Mouse (Mus musculus): ENCODE measurements around the gene Anp32a. TPM values are rescaled to one million over a fixed set of nuclear protein-coding genes. Genes with fewer than 3 reads are reported as not detected.

Gene Anp32a
- 10 to 100 TPM; 66.9 to 86.5 TPM for total RNA-seq (2021)
- long read RNA-seq, experiment 1, transcript Anp32a-201 (7 exons, 2,113 nt) = major isoform, 10 of 13 reads
- long read RNA-seq, experiment 1, partial matches to known transcripts = 1 of 13 reads
- long read RNA-seq, experiment 1, other reads (novel, unspliced or antisense) = 1 of 13 reads
- long read RNA-seq, experiment 2, partial matches to known transcripts = 0 of 6 reads
- long read RNA-seq, experiment 2, other reads (novel, unspliced or antisense) = 3 of 6 reads

DNA sequence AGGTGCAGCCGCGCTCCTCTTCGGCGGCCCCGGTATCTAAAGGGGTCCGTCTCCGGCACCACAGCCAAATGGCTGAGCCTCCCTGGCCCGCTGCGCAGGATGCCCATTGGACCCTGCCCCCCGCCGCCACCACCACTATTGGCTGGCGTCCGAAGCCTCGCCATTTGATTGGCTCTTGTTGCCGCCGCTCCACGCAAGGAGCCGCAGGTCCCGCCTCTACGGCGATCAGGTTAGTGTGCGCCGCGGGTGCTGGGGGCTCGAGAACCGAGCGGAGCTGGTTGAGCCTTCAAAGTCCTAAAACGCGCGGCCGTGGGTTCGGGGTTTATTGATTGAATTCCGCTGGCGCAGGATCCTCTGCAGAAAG is at the start of gene Anp32a:
Anp32a (plus strand) TSS at position 171 of the 364 bp plus-strand sequence.
- peak; percentile 99 for DNase-seq (ENCODE audit: low spot score)

DNA sequence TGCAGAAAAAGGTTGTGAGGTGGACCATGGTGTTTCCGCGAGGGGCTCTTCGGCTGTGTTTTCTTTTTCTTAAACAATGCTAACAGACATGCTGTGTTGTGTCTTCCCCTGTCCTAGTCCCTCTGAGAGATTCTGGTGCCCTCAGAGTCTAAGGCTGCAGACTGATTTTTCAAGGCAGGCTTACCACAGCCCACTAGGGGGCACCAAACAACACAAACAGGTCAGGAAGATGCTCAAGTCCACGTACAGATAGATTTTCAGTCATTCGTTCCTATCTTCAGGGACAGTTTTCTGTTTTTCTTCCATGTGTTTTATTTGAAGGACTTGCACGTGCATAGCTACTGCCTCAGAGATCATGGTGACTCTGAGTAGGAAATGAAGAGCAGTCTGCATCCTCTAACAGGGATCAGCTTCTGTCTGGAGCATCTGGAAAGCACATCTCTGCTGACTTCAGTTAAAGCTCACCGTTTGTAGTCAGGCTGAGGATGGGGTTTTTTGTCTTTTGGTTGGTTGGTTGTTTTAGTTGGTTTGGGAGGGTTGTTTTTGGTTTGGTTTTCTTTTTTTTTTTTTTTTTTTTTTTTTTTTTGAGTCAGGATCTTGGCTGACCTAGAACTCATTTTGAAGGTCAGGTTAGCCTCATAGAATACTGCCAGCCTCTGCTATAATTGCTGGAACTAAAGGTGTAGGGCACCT is 45.9 kb upstream of the Anp32a start:
- peak; percentile 78 for DNase-seq (ENCODE audit: low spot score)

DNA sequence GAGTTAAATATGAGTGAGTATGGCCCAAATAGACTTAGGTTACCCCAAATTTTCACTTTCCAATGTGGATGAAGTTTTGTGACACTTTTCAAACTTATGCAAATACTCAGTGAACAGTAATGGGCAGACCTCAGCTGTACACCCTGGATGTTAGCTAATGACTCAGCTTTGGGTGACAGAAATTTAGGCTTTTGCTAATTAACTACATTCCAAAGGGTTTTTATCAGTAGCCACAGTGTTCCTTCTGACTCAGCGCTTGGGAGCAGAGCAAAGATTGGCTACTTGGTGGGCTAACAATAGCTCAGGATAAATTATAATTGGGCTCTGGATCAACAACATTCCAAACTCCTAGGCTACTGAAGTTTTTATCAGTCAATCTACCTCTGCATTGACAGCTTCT is 44.2 kb upstream of the Anp32a start:
- DNase-seq (ENCODE audit: low spot score) = no peak

DNA sequence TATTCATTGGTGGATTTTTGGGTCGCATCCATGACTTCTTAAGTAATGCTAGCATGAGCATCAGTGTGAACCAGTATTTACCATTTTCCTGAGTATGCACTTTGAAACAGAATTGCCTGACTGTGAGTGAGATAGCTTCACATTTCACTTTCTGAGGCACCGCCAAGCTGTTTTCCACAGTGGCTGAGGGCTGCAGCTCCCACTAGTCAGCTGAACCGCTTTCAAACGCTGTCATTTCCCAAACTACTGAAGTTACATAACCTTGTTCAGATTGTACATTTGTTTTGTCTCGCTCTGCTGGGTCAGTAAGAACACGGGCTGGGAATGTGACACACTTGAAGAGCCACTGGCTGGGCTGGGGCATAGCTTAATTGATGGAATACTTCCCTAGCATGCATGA is 25.5 kb upstream of the Anp32a start:
- no peak for DNase-seq (ENCODE audit: low spot score)

- no peak for DNase-seq (ENCODE audit: low spot score)
These were observed 22.4 kb upstream of the Anp32a start for GRCm38 (mm10) chr9:62318729-62319128.

DNA sequence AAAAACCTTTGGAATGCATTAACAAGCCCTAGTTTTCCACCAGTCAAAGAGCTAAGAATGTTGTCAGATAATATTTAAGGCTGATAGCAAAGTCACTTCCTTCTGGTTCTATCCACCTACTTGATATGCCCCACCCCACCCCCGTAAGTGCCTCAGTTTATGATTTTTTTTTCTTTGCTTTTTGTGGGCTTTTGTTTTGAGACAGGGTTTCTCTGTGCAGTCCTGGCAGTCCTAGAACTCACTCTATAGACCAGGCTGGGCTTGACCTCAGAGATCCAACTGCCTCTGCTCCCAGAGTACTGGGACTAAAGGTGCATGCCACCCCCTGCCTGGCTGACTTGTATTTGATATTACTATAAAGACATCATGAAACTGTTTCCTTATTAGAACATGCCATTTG is 17.3 kb upstream of the Anp32a start:
- no peak for DNase-seq (ENCODE audit: low spot score)

GRCm38 (mm10) chr9:62325965-62326364 is 15.1 kb upstream of the Anp32a start:
- no peak for DNase-seq (ENCODE audit: low spot score)

GRCm38 (mm10) chr9:62334298-62334825 is 6.7 kb upstream of the Anp32a start:
- DNase-seq (ENCODE audit: low spot score) = no peak

DNA sequence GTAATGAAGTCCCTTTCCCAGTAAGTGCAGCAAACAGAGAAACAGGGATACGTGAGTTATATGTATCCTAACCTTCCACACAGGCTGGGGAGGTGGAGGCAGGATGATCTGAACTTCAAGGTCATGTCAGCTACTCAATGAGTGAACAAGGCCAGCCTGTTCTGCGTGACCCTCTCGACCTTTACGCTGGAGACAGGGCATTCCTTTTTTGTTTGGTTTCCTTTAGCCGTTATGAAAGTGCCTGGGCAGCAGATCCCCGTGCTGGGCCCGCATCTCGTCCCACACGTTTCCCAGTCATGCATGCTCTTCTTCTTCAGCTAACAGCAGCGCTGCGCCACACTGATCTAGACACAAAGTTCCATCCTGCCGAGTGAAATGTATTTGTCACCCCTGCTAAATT is 5.7 kb upstream of the Anp32a start:
- DNase-seq (ENCODE audit: low spot score) = no peak

- no peak for DNase-seq (ENCODE audit: low spot score)
These were observed 3.0 kb upstream of the Anp32a start for GRCm38 (mm10) chr9:62337924-62338635.

- DNase-seq (ENCODE audit: low spot score) = no peak
These were observed 2.4 kb upstream of the Anp32a start for GRCm38 (mm10) chr9:62338636-62339191.

GRCm38 (mm10) chr9:62340301-62341122 is 581 bp upstream of the Anp32a start:
- no peak for DNase-seq (ENCODE audit: low spot score)

DNA sequence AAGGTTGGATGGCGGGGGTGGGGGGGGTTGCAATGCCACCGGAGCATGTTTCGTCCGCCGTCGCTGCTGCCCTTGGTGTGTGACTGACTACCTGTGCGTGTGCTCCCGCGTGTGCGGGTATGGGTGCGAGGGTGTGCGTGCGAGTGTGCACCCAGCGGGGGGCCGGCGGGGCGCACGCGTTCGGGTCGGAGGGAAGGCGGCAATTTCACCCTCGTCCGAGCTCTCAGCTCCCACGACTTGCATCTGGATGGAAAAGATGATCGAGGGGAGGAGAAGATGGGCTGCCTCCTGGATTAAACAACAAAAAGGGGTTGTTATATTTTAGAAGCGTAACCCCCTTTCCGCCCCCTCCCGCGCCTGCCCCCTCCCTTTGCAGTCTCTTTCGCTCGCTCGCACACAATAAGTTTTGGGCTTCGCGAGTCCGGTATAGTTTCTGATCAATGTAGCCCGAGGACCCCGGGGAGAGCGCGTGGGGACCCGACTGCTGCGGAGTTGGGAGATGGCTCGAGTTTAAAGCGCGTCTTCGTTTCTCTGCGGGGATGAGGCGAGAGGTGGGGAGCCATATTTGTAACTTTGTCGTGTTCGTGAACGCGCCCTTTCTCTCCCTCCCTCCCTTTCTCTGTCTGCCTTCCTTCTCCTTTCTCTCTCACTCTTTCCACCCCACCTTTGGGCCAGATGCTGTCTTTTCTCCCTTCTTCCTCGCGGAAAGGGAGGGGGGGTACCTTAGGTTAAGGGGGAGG is 778 bp downstream of the Anp32a start:
- DNase-seq (ENCODE audit: low spot score) = no peak

- peak; percentile 38 for DNase-seq (ENCODE audit: low spot score)
These were observed 1.5 kb downstream of the Anp32a start for GRCm38 (mm10) chr9:62342441-62343191.

DNA sequence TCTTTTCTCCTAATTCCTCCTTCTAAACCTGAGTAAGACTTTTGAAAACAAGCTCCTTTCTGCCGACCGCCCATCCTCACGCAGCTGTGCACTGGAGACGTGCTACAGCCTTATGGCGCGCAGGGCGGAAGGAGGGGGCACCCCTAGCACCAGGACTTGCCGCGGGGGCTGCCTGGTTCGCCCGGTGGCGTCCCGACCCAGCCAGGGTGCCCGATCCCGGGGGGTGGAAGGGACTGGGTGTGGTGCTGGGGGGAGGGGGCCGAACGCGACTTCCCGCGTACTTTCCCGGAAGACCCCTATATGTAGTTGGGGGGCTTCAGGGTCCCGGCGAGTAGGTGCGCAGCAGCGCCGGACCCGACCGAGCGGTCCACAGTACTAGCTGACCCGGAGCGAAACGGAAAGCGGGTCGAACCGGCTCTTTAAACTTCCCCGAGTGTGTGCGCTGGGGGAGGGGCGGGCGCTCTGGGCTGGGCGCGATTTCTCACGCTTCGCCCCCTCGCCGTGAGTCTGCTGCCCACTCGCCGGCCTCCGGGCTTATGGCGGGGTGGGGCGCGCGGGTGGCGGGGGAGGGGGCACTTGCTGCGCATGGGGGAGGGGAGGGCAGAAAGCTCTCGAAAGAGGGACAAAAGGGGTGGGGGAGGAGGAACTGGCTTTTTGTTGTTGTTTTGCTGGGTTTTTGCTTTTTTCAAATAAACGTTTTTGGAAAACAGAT is 2.3 kb downstream of the Anp32a start:
- peak; percentile 76 for DNase-seq (ENCODE audit: low spot score)

- peak; percentile 49 for DNase-seq (ENCODE audit: low spot score)
These were observed 2.9 kb downstream of the Anp32a start for GRCm38 (mm10) chr9:62343904-62344491.

DNA sequence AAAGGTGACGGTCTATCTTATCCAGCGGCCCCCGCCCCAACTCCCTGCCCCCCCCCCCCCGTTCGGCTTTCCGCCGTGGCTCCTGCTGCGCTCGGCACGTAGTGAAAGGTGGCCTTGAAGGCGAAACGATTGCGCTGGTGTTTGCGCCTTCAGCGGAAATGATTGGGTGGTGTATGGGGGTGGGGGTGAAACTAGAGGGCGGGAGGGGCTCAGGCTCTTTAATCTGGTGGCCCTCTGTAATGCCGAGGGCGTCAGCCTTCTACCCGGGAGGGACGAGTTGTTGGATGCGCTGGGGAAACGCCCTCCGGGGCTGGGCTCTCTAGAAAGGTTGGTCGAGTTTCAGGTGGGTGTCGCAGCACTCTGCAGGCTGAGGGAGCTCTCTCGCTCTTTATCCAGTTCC is 3.5 kb downstream of the Anp32a start:
- DNase-seq (ENCODE audit: low spot score) = peak; percentile 61

GRCm38 (mm10) chr9:62345081-62345481 is 4.0 kb downstream of the Anp32a start:
- no peak for DNase-seq (ENCODE audit: low spot score)

Measured in gastrocnemius, adult 18-20 months (tissue).